Mouse (Mus musculus) brain, embryonic 18.5 days (tissue): ENCODE measurements at regions not wholly inside any gene's neighbourhood (a gene's known extent, or its start where the extent isn't known, plus 50 kb on each side); places are given as distances from the start of the nearest gene placed in this dataset.

Source experiments
- DNase-seq: peaks from one replicate; pipeline ENCODE4 v3.0.0-alpha.2; 2012; ENCODE audit warnings: low read depth, low spot score

DNA sequence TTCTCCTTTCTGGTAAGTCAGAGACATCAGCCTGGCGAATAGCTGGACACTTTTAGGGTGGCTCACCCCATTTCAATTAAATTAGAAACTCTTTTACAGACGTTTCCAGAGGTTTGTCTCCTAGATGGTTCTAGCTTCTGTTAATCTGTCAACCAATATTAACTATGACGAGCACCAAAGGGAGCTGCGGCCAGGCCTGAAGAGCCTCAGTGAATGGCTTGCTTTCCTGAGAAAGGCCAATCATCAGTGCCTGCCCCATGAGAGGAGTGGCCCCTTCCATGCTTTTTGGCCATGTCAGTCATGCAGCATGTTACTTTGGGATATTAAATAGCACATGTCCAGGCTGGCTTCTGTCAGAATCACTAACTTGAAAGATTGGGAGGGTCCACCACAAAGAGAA is 296.6 kb upstream of the Id2 start:
- DNase-seq = no peak

DNA sequence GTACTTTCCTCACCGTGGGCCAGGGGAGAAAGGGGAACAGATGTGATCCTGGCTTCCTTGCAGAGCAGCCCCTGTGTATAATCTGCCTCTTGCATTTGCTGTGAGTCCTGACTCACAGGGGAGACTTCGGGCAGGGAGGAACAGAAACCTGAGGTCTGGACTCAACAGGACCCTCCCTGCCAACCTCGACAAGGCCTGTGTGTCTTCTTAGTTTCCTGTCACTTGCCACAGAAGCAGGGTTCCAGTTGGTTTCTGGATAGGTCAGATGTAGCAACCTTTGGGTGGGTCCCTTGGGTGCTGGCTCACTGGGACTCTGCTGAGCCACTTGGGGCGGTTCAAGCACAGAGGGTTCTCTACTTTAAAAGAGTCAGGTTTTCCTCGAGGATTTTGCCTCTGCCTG is 292.3 kb upstream of the Id2 start:
- no peak for DNase-seq

DNA sequence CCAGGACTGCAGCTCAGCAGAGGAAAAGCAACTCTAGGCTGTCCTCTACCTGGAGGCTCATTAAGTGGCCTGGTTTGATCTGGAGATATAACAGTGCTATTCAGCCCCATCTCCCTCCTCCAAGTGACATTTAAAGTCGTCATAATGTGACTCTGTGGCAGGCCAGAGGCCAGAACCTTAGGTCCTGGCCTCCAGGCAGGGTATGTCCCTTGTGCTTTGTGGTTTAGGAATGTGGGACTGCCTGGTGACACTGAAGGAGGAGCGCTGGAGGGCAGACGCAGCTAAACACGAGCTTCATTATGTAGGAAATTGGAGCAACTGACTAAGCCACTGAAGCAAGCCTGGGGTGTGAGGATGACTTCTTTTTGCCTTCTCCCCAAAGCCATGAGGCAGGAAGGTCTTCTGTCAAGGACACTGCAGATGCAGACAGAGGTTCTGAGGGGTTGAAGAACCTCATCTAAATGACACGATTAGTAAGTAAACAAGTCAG is 290.9 kb upstream of the Id2 start:
- DNase-seq = no peak

DNA sequence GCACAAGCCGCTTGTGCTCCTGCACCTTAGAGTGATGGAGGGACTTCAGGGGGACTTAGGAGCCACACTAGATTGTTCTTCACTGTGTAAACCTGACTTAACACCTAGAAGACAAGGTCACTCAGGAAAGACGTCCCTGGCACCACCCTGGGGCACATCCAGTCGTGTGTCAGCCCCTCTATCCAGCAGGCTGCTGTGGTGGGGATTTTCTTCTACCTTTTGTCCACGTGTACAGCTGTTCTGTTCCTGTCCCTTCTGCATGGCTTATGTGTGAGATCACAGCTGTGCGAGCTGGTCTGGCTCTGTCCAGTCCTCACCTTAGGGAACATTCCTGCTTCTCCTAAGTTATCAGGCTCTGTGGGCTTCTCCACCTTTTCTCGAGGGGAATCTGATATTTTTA is 286.0 kb upstream of the Id2 start:
- DNase-seq = no peak

DNA sequence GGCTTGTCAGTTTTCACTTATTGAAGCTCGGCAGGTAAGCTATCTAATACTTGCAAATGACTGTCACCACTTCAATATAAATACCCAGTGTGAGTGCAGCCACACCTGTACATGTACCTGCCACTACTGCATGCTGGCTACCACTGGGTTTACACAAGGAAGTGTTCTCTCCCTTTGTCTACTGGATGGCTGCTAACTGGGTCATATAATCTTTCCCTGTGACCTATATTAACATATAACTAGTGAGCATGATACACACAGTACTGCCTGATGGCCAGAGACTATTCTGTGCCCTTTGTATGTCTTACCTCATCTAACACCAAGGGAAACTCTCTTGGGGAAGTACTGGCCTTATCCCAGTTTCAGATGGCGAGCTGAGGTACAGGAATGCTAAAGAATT is 285.5 kb upstream of the Id2 start:
- no peak for DNase-seq

DNA sequence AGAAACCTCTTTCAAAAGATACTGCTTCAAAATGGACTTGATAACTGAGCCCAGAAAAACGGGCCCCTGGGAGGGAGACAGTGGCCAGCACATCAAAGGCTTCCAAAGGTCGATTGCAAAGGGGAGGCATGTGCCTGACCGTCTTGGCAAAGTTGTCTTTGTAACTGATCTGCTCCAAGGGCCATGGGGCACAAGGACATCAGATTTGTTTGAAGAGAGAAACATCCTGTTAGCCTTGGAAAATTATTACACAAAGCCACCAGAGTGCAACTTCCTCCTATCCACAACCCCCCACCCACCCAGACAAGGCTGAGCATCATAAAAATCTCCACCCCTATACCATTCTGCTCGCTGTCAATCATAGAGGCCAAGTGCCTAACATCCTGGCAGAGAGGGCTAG is 284.7 kb upstream of the Id2 start:
- DNase-seq = no peak

DNA sequence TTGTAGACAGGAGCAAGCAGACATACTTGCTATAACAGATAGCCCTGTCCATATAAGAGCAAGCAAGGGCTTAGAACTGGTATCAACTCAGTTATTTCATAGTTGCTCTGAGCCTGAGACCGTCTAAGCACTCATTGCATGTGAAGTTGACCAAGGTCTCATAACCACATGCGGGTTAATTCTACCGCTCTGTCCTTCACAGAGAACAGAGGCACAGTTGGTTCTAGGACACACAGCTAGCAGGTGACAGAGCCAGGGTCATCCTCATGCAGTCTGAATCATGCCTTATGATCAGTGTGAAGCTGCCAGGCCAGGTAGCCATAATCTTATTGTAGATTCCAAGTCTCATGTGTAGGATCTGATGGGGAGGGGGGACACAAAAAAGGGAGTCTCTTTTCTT is 283.1 kb upstream of the Id2 start:
- DNase-seq = no peak

DNA sequence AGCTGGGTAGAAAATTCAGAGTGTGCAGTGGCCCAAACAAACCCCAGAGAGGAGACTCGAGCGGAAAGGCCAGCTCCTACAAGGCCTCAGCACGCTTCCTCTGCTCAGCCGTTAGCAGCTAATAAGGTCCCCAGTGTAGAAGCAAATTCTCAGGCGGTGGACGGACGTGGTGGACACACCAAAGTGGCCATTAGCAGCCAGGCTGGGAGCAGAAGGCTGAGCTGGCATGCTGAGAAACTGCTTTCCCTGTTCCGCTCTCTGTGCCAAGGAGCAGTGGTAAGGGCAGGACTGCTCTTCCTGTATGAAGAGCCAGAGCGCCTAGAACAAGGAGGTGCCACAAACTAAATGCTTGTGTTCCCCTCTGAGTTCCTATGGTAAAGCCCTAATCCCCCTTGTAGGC is 282.1 kb upstream of the Id2 start:
- DNase-seq = no peak

DNA sequence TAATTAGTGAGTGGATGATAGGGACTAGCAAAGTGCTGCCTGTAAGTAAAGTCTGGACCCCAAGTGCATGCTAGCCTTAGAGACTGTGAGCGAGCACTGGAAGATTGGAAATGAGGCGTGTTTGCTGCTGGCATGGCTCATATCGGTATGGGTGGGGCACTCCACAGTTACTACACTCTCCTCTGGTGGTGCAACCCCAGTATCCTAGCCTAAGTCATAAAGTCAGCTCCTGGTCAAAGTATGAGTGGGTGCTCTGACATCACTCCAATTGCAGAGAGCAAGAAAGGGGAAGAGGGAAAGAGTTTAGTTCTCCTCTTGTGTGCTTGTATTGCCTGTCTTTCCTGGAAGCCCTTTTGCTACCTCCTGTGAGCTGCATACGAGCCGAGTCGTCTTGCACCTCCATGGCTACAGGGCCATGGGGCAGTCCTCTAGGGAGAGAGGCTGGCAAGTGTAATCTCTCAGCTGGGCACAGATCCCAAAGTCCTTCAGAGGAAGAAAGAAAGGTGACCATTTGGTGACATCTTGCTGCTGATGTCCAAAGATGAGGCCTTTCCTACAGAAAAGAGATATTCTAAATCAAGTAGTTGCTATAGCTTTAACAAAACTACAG is 281.2 kb upstream of the Id2 start:
- no peak for DNase-seq

DNA sequence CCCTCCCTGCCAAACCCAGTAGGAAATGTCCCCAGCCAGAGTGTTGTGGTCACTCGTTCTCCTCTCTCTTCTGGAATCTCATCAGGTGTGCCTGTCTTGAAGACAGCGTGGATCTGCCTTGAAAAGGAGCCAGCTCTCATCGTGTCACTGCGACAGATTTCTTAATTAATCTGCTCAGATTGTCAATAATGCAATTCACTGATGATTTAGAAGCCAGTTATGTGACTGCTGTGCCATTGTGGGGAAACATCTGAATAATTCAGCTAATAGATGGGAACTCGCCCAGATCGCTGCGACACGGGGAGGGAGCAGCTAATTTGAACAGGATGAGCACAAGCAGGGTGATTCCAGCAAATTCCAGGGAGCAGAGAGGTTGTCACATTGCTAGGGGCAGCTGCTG is 279.5 kb upstream of the Id2 start:
- DNase-seq = peak; percentile 6

DNA sequence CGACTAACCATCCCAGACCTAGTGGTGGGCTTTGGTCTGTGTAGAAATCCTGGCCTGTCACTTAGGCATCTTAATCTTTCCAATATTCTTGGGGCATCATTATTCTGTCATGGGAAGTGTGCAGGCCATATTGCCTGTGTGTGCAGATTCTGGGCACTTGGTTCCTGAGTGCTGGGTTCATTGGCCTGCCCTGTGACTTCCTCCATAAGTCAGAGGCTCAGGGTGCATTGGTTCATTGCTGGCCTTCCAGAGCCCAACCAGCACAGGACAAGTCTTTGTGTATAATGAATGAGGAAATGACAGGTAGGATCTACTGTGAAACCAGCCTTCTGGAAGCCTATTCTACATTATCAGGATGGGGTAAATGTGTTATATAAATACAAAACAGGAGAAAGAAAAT is 270.6 kb upstream of the Id2 start:
- no peak for DNase-seq

DNA sequence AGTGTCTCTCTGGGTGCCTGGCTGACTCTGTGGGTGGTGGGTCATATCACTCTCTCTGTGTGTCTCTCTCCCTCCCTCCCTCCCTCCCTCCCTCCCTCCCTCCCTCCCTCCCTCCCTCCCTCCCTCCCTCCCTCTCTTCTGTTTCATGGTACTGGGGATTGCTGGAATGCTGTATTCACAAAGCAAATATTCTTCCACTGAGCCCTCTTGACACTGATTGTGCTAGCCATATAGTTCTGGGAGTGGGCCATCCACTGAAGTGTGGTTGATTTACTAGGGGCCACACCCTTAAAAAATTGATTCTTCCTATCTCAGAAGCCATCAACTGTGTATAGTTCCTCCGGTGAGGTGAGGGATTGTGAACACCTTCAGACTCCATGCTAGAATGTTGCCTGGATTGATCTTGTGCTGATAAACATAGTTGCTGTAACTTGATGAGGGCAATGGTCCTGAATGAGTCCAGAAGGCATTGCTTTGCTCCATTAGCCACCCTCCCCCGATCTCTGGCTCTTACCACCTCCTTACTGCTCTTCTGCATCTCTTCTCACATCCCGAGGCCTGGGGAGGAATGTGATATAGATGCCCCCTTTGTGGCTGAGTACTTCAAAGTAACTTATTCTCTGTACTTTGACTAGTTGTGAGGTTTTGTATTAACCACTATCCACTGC is 268.8 kb upstream of the Id2 start:
- DNase-seq = no peak

DNA sequence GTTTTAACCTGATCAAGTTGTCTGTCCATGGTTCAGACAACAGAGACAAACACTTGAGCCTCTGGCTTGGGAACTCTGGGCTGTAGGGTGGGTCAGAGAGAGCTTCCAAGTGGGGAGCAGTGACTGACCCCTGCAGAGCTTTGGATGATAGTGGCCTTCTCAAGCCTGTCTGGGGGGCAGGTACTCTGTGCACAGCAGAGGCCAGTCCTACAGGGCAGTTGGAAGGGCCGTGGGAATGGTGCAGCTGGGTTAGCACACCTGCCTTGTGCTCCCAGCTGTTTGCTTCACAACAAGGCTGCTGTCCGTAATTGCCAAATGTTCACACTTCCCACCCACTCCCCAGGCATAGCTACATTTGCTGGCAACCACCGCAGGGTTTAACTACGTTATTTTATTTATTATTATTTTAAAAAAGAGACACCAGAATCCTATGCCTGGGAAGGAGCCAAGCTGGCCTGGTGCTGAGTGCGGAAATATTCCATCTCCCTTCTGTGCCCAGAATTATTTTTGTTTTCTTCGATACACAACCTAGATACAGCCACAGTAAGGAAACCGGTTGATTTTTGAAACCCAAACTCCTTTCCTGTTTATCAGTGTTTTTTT is 268.1 kb upstream of the Id2 start:
- no peak for DNase-seq

DNA sequence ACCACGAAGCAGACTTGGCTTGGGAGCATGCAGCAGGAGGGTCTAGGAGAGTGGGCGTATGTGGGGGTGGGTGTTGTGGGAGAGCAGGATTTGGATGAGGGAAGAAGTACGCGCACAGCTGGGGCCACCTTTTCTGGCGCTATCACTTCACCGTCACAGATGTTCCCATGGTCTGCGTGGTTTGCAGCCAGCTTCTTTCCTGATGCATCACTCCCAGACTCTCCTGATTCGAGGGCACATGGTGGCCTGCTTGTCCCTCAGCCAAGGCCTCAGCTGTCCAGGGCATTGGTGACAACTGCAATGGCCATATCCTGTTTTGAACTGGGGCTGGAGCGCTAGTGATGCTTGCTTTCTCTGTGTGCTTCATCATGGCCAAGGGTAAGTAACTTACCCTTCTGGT is 266.9 kb upstream of the Id2 start:
- no peak for DNase-seq

DNA sequence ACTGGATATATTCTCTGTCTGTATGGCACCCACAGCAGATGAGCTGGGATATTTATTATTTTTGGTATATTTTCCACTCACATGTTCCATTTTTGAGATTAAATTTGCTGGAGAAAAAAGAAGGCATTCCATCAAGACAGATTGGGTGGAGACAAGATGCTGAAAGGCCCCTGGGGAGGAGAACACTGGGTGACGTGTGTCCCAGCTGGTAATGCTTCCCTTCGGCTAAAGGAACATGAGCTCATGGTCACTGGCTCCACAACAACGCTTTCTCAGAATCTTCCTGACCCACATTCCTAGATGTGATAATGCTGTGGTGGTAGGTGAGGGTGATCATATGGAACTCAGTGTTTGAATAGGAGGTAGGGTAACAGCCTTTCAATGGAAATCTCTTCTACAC is 266.4 kb upstream of the Id2 start:
- no peak for DNase-seq

DNA sequence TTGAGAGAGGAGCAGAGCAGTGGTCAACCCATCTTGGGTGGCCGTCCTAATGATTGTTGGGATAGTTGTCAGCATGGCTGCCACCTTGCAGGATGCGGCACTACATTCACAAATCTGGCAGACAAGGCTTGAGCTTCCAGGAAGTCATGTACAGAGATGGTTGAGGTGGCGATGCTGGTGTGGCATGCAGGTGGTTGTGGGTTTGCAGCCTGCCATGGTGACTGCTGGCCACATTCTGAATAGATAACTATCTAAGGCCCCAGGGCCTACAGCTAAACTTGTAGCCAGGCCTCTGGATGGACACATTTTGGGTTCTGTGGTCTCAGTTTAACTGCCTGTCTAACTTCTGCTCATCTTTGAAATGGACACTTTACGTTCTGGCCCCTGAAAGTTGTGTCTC is 265.8 kb upstream of the Id2 start:
- DNase-seq = no peak

DNA sequence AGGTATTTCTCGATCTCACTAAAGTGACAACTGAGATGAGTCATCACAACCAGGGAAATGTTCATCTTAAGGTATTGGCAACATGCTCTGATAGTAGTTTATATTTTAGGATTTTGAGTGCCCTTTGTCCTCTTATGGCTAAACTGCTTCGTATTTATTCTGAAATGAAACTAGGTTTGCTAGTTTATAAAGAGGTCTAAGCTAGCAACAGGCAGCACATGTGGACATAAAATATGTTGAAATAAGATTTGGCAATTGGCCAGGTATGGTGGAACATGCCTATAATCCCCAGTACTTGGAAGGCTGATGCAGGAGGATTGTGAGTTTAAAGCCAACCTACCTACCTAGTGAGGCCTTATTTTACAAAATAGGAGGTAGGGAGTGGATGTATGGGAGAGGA is 263.8 kb upstream of the Id2 start:
- no peak for DNase-seq

DNA sequence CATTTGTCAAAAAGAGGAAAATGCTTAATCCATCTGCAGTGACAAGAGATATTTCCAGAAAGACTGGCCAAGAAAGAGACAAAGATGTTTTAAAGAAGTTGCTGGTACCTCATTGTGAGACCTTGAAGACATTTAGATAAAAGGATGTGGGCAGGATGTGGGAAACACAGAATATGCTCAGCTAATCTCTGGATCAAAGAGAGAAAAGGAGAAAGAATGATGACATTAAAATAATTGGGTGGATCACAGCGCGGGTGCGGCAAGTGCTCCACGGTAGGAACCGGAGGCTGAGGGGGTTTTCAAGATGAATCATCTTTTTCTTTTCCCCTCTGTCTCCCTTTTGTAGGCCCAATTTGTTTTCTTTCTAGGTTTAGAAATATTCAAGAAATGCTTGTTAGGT is 263.0 kb upstream of the Id2 start:
- no peak for DNase-seq

DNA sequence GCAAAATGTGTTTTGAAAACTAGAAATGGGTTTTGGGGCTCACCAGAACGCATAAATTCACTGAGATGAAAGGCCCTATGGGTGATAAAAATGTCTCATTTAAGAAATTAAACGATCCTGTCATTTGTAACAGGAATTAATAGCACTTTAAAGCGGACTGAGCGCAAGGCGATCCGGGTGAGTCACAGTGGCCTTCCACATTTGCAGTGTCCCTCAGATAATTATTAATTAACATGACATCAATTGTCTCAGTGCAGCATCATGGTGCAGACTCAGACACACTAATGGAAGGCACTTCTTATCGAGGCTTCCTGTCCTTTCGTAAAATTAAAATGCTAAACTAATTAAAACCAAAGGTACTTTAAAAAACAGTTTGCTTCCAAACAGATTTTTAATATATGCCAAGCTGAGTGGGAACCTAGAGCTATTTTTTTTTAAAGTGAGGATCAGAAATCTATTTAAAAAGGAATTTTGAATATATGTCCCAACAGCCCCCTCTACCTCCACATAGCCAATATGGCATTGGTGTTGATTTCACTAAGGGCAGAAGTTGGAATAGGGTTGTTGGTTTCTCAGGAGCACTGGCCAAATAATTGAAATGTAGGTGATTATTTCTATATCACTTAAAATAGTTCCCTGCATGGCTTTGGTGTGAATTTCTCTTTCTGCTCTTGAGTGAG is 262.0 kb upstream of the Id2 start:
- no peak for DNase-seq

DNA sequence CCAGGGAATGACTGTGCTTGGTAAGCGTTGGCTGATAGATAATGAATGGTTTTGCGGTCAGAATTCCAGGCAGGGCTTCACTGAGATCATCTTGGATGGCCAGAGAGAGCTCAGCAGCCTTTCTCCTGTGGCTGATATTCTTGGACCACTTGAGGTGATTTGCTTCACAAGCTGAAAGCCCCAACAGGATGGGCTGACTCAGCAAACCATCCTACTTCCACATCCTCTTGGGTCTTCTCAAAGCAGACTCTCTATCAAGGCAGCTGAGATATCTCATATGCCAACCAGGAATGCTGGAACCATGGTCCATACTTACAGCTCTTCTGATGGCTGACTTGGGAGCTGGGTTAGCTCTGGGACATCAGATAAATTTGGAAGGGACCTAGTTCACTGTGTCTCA is 259.8 kb upstream of the Id2 start:
- DNase-seq = no peak

DNA sequence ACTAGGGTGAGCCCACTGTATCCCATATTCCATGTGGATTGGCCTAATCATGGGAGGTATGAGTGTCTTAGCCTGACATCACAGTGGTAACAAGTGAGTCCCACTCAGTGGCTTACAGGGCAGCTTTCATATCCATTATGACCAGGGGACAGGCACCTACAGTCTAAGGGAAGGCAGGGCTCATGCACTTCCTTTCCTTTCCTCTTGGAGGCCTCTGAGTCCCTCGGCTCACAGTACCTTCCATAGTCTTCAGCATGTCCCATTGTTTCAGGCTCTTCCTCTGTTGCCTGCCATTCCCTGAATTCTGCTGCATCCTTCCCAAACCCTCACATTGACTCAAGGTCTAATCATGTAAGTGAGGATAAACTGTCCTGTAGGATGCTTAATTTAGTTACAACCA is 258.3 kb upstream of the Id2 start:
- DNase-seq = no peak

DNA sequence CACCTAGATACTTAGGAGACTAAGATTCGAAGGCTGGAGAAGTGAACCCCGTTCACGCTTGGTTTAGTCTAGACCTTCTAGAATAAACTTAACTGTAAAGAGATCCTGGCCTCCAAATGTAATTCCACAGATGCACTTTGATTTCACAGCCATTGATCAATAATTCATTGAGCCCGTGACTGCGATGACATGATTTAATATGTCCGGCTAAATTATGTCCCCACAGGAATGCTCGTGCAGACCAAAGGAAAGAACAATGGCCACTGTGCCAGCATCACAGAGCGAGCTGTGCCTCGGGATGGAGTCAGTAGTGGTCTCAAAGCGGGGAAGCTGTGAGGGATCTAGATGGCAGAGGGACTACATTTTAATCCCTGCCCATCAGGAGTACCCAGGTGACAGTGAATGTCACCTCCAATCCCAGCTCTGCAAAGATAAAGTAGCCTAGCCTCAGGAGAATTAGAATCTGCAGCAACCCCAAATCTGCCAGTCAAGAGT is 256.5 kb upstream of the Id2 start:
- no peak for DNase-seq

DNA sequence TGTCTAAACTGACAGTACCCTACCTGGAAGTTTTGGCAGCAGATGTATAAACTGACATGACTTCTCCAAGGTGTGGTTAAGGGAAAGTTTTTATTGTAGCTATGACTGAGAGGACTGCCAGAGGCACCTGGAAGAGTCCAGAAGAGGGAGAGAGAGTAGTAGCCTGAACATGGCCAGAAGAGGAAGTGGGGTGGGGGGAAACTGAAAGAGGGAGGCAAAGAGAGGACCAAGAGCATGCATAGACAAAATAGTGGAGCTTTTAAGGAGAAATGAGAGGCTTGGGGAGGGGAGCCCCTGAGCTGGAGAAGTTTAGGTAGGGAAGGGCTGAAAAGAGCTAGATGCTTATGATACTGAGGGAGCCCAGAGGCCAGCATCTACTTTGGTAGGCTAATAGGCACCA is 255.2 kb upstream of the Id2 start:
- no peak for DNase-seq
